Mouse (Mus musculus): ENCODE measurements around the gene Ccdc85c.

DNA sequence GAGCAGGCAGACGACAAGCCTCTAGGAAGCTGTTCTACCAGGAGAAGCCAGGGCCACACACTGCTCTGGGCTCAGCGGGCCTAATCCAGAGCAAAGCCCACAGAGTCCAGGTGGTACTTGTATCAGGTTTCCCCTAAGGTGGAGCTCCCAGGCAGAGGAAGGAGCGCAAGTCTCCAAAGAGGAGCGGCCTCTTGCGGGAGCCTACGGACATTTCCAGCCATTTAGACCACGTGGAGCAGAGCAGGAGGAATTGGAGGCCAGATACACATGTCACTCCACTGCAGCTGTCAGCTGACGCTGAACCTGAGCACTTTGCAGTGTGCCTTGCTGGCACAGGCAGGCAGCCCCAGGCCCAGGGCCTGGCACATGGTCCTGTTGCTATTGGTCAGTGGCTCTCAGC, 60.1 kb downstream of the Ccdc85c start:
- TF ChIP-seq CTCF (IDR thresholded peaks at IDR 0.05; ENCODE audit: low read depth): no peak
- no peak for TF ChIP-seq EP300 (IDR thresholded peaks at IDR 0.05; ENCODE audit: low read depth)
